Mouse (Mus musculus) hindbrain, embryonic 16.5 days (tissue): ENCODE measurements around the gene Snx21. TPM values are rescaled to one million over a fixed set of nuclear protein-coding genes. Genes with fewer than 3 reads are reported as not detected.

ENCODE experiments used
- ATAC-seq: fragments of 200-750 bp; cut with Nextera tagmentation; 2 replicates; pipeline ENCODE4 v1.8.0; 2017; ENCODE audit warnings: moderate TSS enrichment, moderate library complexity
- H3K27ac ChIP-seq: fragments of 300-500 bp; sonication (generic); 2 replicates; pipeline ENCODE4 v1.5.1; 2014; ENCODE audit warnings: low read depth, mild to moderate bottlenecking, control low read depth, low read length, moderate library complexity
- H3K27me3 ChIP-seq: fragments of 300-500 bp; sonication (generic); replicated peaks from 2 replicates; pipeline ENCODE4 v1.6.1; 2014; ENCODE audit warnings: low read length; ENCODE audit not compliant: control insufficient read depth, insufficient read depth
- H3K36me3 ChIP-seq: fragments of 300-500 bp; sonication (generic); 2 replicates; pipeline ENCODE4 v1.6.1; 2014; ENCODE audit warnings: mild to moderate bottlenecking, low read length, moderate library complexity, mixed read lengths; ENCODE audit not compliant: control insufficient read depth, insufficient read depth
- H3K4me1 ChIP-seq: fragments of 300-500 bp; sonication (generic); 2 replicates; pipeline ENCODE4 v1.6.1; 2014; ENCODE audit warnings: low read depth, low read length; ENCODE audit not compliant: control insufficient read depth, insufficient read depth
- H3K4me2 ChIP-seq: fragments of 300-500 bp; sonication (generic); 2 replicates; pipeline ENCODE4 v1.6.1; 2014; ENCODE audit warnings: mild to moderate bottlenecking, low read length, control low read depth, moderate library complexity
- H3K4me3 ChIP-seq: fragments of 300-500 bp; sonication (generic); 2 replicates; pipeline ENCODE4 v1.5.1; 2014; ENCODE audit warnings: mild to moderate bottlenecking, low read length, control low read depth, moderate library complexity
- H3K9ac ChIP-seq: fragments of 300-500 bp; sonication (generic); 2 replicates; pipeline ENCODE4 v1.6.1; 2014; ENCODE audit warnings: low read depth, mild to moderate bottlenecking, control low read depth, low read length, moderate library complexity
- H3K9me3 ChIP-seq: fragments of 300-500 bp; sonication (generic); 2 replicates; pipeline ENCODE4 v1.6.1; 2014; ENCODE audit warnings: mild to moderate bottlenecking, low read length, moderate library complexity; ENCODE audit not compliant: control insufficient read depth
- WGBS: fragments of 180-500 bp; shearing (Covaris S2); extraction: QIAGEN DNeasy Blood & Tissue Kit; methylation state at CpG from one replicate; pipeline ENCODE4 v1.1.7; 2014; 5-methylcytosine and 5-hydroxymethylcytosine counted together
- polyA plus RNA-seq: library from polyadenylated mRNA; unstranded; fragments of >200 nt; fragmentation: Nextera tagmentation; extraction: Ambion mirVana; gene quantifications from 2 replicates; pipeline ENCODE4 v1.2.1, GENCODE M21; 2015

The Snx21 gene
- polyA plus RNA-seq, 1 experiment from 2014 or later, result 45.3 TPM

DNA sequence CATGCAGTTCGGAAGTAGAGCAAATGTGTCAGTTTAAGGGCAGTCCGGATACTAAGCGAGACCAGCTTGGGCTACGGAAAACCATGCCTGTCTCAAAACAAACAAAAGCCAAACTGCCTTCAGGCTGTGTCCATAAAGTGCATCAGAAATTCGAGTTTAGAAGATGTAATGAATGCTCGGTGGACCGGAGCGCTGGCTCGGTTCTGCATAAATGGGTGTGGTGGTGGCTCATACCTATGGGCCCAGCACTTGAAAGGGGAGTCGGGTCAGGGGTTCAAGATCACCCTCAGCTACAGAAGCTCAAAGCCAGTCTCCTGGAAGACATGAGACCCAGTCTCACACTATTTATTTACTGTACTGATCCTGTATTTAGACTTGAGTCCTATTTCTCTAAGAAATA, 2.2 kb downstream of the Snx21 start:
- no peak for ATAC-seq
- Histone ChIP-seq H3K4me2 (peak overlapping the region; percentile 18; the same call in 1 of the 2 replicates), H3K9me3 (no peaks in the 10 kb centered on the region), H3K27ac (no peak overlapping the region), H3K9ac (no peak overlapping the region), H3K36me3 (no peaks in the 10 kb centered on the region; the same call in 1 of the 2 replicates), H3K27me3 (no peaks in the 10 kb centered on the region), H3K4me3 (no peak overlapping the region), H3K4me1 (peaks cover 17% of the 10 kb centered on the region)
- WGBS, result 81% methylated on average over 10 of the region's 10 CpGs

DNA sequence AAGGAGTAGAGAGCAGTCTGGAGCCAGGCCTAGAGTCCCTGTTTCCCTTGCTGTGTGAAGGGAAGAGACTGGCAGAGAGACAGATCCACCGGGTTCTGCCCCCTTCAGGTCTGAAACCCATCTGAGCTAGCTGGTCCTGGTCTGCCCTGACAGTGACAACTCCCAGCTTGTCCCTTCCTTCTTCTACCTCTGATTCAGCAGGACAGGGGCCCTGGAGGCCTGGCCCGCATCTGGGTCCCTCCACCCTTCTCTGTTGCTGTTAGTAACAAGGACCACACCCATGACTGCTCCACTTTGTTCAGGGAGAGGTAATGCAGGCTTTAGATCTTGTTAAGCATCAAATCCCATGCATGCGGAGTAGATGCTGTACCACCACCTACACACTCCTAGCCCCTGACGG, 2.8 kb downstream of the Snx21 start:
- Histone ChIP-seq H3K9me3 (no peaks in the 10 kb centered on the region), H3K4me3 (no peak overlapping the region), H3K27me3 (no peaks in the 10 kb centered on the region), H3K4me2 (no peak overlapping the region), H3K4me1 (peaks cover 17% of the 10 kb centered on the region), H3K9ac (no peak overlapping the region), H3K27ac (no peak overlapping the region), H3K36me3 (no peaks in the 10 kb centered on the region; the same call in 1 of the 2 replicates)
- 79% methylated on average over 4 of the region's 4 CpGs for WGBS
- ATAC-seq, result no peak

DNA sequence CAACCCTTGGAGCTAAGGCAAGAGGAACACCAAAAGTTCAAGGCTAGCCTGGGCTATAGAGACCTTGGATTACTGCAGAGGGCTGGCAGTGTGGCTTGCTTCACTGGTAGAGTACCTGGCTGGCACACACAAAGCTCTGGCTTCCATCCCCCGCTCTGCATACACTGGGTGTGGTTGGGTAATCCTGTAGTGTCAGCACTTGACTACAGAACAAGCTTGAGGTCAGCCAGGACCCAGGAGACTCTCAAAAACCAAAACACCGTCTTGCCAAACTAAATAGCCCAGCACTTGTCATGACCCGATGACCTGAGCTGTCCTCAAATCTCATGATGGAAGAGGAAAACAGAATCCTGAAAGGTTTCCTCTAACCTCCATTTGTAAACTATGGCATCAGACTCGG, 4.8 kb downstream of the Snx21 start:
- no peak overlapping the region for H3K9ac ChIP-seq
- no peak for ATAC-seq
- H3K4me2 ChIP-seq, result no peak overlapping the region
- no peak overlapping the region for H3K4me3 ChIP-seq
- no peaks in the 10 kb centered on the region; the same call in 1 of the 2 replicates for H3K36me3 ChIP-seq
- H3K4me1 ChIP-seq, result peaks cover 11% of the 10 kb centered on the region
- H3K9me3 ChIP-seq, result no peaks in the 10 kb centered on the region
- WGBS, result 90% methylated on average over 4 of the region's 4 CpGs
- no peaks in the 10 kb centered on the region for H3K27me3 ChIP-seq
- H3K27ac ChIP-seq, result no peak overlapping the region

DNA sequence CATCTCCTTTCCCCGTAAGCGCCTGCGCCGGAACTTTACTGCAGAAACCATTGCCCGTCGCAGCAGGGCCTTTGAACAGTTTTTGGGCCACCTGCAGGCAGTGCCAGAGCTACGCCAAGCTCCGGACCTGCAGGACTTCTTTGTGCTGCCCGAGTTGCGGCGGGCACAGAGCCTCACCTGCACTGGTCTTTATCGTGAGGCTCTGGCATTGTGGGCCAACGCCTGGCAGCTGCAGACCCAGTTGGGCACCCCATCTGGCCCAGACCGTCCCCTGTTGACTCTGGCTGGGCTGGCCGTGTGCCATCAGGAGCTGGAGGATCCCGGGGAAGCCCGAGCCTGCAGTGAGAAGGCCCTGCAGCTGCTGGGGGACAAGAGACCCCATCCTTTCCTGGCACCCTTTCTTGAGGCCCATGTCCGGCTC, 6.2 kb downstream of the Snx21 start:
- no peaks in the 10 kb centered on the region for H3K9me3 ChIP-seq
- H3K4me3 ChIP-seq, result no peak overlapping the region
- peaks cover 8% of the 10 kb centered on the region for H3K4me1 ChIP-seq
- no peak overlapping the region for H3K4me2 ChIP-seq
- WGBS, result 83% methylated on average over 18 of the region's 18 CpGs
- no peaks in the 10 kb centered on the region; the same call in 1 of the 2 replicates for H3K36me3 ChIP-seq
- ATAC-seq, result no peak
- no peak overlapping the region for H3K27ac ChIP-seq
- H3K27me3 ChIP-seq, result no peaks in the 10 kb centered on the region
- H3K9ac ChIP-seq, result no peak overlapping the region

DNA sequence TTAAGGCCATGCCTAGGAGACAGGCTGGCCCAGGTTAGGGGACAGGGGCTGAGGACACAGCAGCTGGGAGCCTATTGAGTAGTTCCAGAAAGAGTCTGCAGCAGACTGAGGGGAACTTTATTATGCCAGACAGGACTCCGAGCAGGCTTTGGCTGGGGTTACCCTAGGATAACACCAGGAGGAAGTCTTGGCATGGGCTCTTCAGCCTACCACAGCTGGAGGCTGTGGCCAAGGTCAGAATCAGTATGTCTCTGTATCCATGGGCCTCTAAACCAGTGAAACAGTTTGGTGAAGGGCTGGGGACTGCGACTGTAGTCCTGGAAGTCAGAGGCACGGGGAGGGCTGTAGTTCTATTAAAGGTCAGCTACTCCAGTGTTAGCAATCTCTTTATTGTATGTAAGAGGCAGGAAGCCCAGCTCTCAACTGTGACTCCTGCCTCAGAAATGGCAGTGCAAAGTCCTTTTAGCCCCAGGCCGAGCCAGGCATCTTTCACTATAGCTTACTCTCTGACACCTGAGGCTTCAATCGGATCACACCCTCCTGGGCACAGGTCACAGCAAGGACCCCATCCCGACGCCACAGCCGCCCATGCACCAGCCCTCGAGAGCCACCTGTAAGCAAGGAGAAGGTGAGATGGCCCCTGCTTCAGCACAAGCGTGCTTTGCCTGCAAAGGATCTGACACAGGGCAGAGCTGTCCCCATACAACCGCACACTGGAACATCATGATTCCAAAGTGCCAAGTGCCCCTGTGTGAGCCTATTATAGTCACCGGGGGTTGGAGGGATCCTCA, 7.0 kb downstream of the Snx21 start:
- H3K27me3 ChIP-seq, result no peaks in the 10 kb centered on the region
- H3K36me3 ChIP-seq, result no peaks in the 10 kb centered on the region; the same call in 1 of the 2 replicates
- no peak overlapping the region for H3K9ac ChIP-seq
- H3K9me3 ChIP-seq, result no peaks in the 10 kb centered on the region
- ATAC-seq, result no peak
- H3K27ac ChIP-seq, result no peak overlapping the region
- no peak overlapping the region for H3K4me2 ChIP-seq
- 0 out of 2 replicates have a peak, but pooled peaks cover 3% of the 10 kb centered on the region for H3K4me1 ChIP-seq
- no peak overlapping the region for H3K4me3 ChIP-seq
- 97% methylated on average over 12 of the region's 12 CpGs for WGBS

DNA sequence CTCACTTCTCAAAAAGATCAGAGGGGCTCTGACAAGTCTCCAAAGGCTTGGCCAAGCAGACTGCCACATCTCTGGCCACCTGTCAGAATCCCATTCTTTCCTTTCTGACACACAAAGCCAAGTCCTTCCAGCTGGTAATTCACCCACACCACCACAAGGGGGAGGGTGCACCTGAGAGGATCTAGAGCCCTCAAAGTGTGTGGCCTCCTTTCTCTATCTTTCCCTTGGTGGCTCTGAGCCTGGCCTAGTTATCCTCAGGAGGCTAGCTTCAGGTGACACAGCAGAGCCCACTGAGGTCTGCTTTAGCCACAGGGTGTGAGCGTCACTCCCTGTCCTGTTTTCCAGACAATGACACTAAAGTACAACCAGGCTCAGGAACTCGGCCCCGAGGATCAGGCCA, 7.6 kb downstream of the Snx21 start:
- H3K4me1 ChIP-seq, result 0 out of 2 replicates have a peak, but pooled peaks cover 3% of the 10 kb centered on the region
- H3K9me3 ChIP-seq, result no peaks in the 10 kb centered on the region
- H3K27ac ChIP-seq, result no peak overlapping the region
- peaks cover 4% of the 10 kb centered on the region for H3K36me3 ChIP-seq
- no peak overlapping the region for H3K4me2 ChIP-seq
- no peak for ATAC-seq
- H3K27me3 ChIP-seq, result no peaks in the 10 kb centered on the region
- H3K9ac ChIP-seq, result no peak overlapping the region
- H3K4me3 ChIP-seq, result no peak overlapping the region
- 91% methylated on average over 3 of the region's 3 CpGs for WGBS

DNA sequence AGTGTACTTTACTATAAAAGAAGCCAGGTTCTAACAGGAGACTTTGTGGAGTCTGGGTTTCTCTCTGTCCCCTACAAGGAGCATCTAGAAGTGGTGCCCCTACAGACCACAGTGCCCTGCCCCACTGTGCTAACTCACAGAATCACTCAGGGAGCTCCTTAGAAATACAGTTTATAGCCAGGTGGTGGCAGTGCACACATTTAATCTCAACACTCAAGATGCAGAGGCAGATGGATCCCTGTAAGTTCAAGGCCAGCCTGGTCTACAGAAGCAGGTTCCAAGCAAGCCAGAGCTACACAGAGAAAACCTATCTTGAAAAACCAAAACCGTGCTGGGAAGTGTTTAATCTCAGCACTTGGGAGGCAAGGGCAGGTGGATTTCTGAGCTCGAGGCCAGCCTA, 8.1 kb downstream of the Snx21 start:
- Histone ChIP-seq H3K4me3 (no peak overlapping the region), H3K9me3 (no peaks in the 10 kb centered on the region), H3K9ac (no peak overlapping the region), H3K4me2 (no peak overlapping the region), H3K27ac (no peak overlapping the region), H3K27me3 (no peaks in the 10 kb centered on the region), H3K36me3 (peaks cover 4% of the 10 kb centered on the region), H3K4me1 (no peaks in the 10 kb centered on the region)
- ATAC-seq, result no peak
- 94% methylated on average over 2 of the region's 2 CpGs for WGBS

DNA sequence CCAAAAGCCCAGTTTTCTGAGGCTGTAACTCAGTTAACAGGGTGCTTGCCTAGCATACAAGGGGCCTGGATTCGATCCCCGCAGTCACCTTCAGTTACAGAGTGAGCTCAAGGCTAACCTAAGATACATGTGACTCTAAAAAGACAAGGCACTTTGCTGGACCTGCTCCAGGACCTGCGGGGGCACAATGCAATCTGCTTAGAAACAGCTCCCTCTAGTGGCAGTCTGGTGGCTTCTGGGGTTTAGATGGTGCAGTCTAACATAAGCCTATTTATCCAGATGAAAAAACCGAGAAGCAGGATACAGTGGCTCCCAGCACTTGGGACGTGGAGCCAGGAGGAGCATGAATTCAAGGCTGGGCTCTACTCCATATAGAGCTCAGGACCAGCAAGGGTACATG, 8.7 kb downstream of the Snx21 start:
- no peak for ATAC-seq
- WGBS, result 39% methylated on average over 5 of the region's 5 CpGs
- Histone ChIP-seq H3K36me3 (peaks cover 4% of the 10 kb centered on the region), H3K27ac (no peak overlapping the region), H3K27me3 (no peaks in the 10 kb centered on the region), H3K9ac (no peak overlapping the region), H3K4me1 (no peaks in the 10 kb centered on the region), H3K4me2 (no peak overlapping the region), H3K9me3 (no peaks in the 10 kb centered on the region), H3K4me3 (no peak overlapping the region)

DNA sequence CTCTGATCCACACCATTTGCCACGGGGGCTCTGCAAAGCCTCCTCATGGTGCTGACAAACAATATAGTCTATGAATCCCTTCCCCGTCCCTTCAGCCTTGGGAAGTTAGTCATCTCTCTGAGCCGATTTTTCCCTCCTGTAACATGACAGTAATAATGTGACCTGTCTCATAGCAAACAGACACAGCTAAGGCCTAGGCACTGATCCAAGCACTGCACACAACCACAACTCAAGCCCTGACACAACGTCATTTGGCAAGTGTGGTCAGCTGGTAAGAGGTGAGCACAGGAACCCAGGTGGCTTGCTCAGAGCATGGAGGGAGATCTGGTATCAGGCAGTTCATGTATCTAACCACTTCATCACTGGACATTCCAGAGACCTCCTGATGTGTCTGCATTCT, 10.2 kb downstream of the Snx21 start:
- Histone ChIP-seq H3K9ac (no peak overlapping the region), H3K27me3 (no peaks in the 10 kb centered on the region), H3K4me3 (no peak overlapping the region), H3K4me2 (no peak overlapping the region), H3K36me3 (peaks cover 4% of the 10 kb centered on the region), H3K4me1 (no peaks in the 10 kb centered on the region), H3K9me3 (no peaks in the 10 kb centered on the region), H3K27ac (no peak overlapping the region)
- whole genome bisulfite sequencing, result 91% methylated on average over 4 of the region's 4 CpGs
- no peak for ATAC-seq
